Mouse (Mus musculus): ENCODE results near the gene Agpat1.

The Agpat1 gene

GRCm38 (mm10) chr17:34604061-34604508, at the start of gene Agpat1:
Gene Agpat1, plus strand, starts transcription at chr17:34604262.
- peak; percentile 98 for DNase-seq (ENCODE audit: low spot score in 2 of 2)

- peak in 1 of 2 experiments; percentile 70 for DNase-seq (ENCODE audit: low spot score in 2 of 2)
Measured at GRCm38 (mm10) chr17:34555483-34555882, 48.6 kb upstream of the Agpat1 start.

GRCm38 (mm10) chr17:34556406-34556805, 47.7 kb upstream of the Agpat1 start:
- DNase-seq (ENCODE audit: low spot score in 2 of 2), result no peak

GRCm38 (mm10) chr17:34557411-34557810, 46.7 kb upstream of the Agpat1 start:
- no peak for DNase-seq (ENCODE audit: low spot score in 2 of 2)

GRCm38 (mm10) chr17:34559116-34559515, 44.9 kb upstream of the Agpat1 start:
- no peak for DNase-seq (ENCODE audit: low spot score in 2 of 2)

- DNase-seq (ENCODE audit: low spot score in 2 of 2), result no peak
Measured at GRCm38 (mm10) chr17:34559895-34560294, 44.2 kb upstream of the Agpat1 start.

GRCm38 (mm10) chr17:34560438-34560837, 43.6 kb upstream of the Agpat1 start:
- DNase-seq (ENCODE audit: low spot score in 2 of 2), result no peak

- DNase-seq (ENCODE audit: low spot score in 2 of 2), result no peak
Measured at GRCm38 (mm10) chr17:34561200-34561599, 42.9 kb upstream of the Agpat1 start.

GRCm38 (mm10) chr17:34562595-34562994, 41.5 kb upstream of the Agpat1 start:
- no peak for DNase-seq (ENCODE audit: low spot score in 2 of 2)

- no peak for DNase-seq (ENCODE audit: low spot score in 2 of 2)
Measured at GRCm38 (mm10) chr17:34563354-34563753, 40.7 kb upstream of the Agpat1 start.

GRCm38 (mm10) chr17:34564003-34564421, 40.0 kb upstream of the Agpat1 start, which contains the start of gene Notch4:
Gene Notch4, plus strand, starts transcription at chr17:34564268.
- DNase-seq (ENCODE audit: low spot score in 2 of 2), result no peak

- no peak for DNase-seq (ENCODE audit: low spot score in 2 of 2)
Measured at GRCm38 (mm10) chr17:34564796-34565195, 39.3 kb upstream of the Agpat1 start.

- DNase-seq (ENCODE audit: low spot score in 2 of 2), result no peak
Measured at GRCm38 (mm10) chr17:34567311-34567710, 36.8 kb upstream of the Agpat1 start.

GRCm38 (mm10) chr17:34568421-34568820, 35.6 kb upstream of the Agpat1 start:
- no peak for DNase-seq (ENCODE audit: low spot score in 2 of 2)

GRCm38 (mm10) chr17:34569919-34570318, 34.1 kb upstream of the Agpat1 start:
- no peak for DNase-seq (ENCODE audit: low spot score in 2 of 2)

GRCm38 (mm10) chr17:34571875-34572274, 32.2 kb upstream of the Agpat1 start:
- DNase-seq (ENCODE audit: low spot score in 2 of 2), result no peak

GRCm38 (mm10) chr17:34572361-34572760, 31.7 kb upstream of the Agpat1 start:
- DNase-seq (ENCODE audit: low spot score in 2 of 2), result no peak

GRCm38 (mm10) chr17:34576577-34576976, 27.5 kb upstream of the Agpat1 start:
- no peak for DNase-seq (ENCODE audit: low spot score in 2 of 2)

GRCm38 (mm10) chr17:34578070-34578469, 26.0 kb upstream of the Agpat1 start:
- no peak for DNase-seq (ENCODE audit: low spot score in 2 of 2)

- DNase-seq (ENCODE audit: low spot score in 2 of 2), result no peak
Measured at GRCm38 (mm10) chr17:34582528-34582927, 21.5 kb upstream of the Agpat1 start.

- DNase-seq (ENCODE audit: low spot score in 2 of 2), result no peak
Measured at GRCm38 (mm10) chr17:34583397-34583796, 20.7 kb upstream of the Agpat1 start.

- no peak for DNase-seq (ENCODE audit: low spot score in 2 of 2)
Measured at GRCm38 (mm10) chr17:34583819-34584218, 20.2 kb upstream of the Agpat1 start.

GRCm38 (mm10) chr17:34585121-34585520, 18.9 kb upstream of the Agpat1 start:
- DNase-seq (ENCODE audit: low spot score in 2 of 2), result no peak
